ENCODE assay signal across 28 mouse cellular contexts in the genomic region with DNA sequence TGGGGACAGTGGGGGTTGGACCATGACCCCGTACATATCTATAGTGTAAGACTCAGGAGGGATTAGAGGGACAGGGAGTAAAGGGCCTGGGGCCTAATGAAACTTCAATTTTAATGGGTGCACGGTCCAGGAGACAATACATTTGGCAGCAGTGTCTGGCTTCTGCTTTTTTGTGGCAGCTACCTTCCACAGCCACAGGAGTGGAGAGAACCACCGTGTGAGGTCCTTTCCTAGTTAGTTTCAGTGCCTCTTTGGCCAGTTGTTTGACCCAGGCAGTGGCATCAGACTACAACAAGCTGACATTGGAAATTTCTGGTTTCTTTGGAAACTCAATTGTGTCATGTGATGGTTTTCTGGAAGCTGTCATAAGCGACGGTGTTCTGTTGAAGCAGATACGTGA.
"Had no signal": no experiment of that assay in that cellular context is flagged by ENCODE, and none has a peak within 500 bp of the region (broad histone marks: within the 10 kb centered on the region; RNA-seq: fewer than 3 reads in every experiment).

No protein-coding gene starts in this region.

- H3K4me3 ChIP-seq: embryonic facial prominence, embryonic 10.5 days; embryonic facial prominence, embryonic 12.5 days; embryonic facial prominence, embryonic 13.5 days; embryonic facial prominence, embryonic 15.5 days; erythroblast, embryonic 14.5 days; forebrain, embryonic 10.5 days; forebrain, embryonic 12.5 days; forebrain, embryonic 13.5 days; forebrain, embryonic 15.5 days; gastrocnemius, adult 2 months; heart, adult 2 months had no signal

- ATAC-seq: forebrain, embryonic 13.5 days; forebrain, embryonic 14.5 days; forebrain, embryonic 15.5 days; forebrain, embryonic 16.5 days; forebrain, postnatal 0 days had no signal

- H3K27me3 ChIP-seq: embryonic facial prominence, embryonic 12.5 days; embryonic facial prominence, embryonic 13.5 days; embryonic facial prominence, embryonic 15.5 days; forebrain, embryonic 12.5 days; forebrain, embryonic 13.5 days; forebrain, embryonic 15.5 days had no signal

- H3K27ac ChIP-seq: embryonic facial prominence, embryonic 10.5 days; embryonic facial prominence, embryonic 12.5 days; embryonic facial prominence, embryonic 13.5 days; embryonic facial prominence, embryonic 15.5 days; forebrain, embryonic 10.5 days; forebrain, embryonic 12.5 days; forebrain, embryonic 13.5 days; forebrain, embryonic 15.5 days; gastrocnemius, adult 2 months; heart, adult 2 months had no signal

- DNase-seq: cerebellum, adult 8-10 months; cerebellum, adult 9-10 months; cerebellum, adult 9-11 months; cerebellum, postnatal 10 days; cerebellum, postnatal 14 days; cerebellum, postnatal 25 days; cerebellum, postnatal 36 days; embryo, embryonic 11 days; forebrain, postnatal 0 days; gastrocnemius, adult 2 months; gastrocnemius, postnatal 10 days; gastrocnemius, postnatal 14 days; gastrocnemius, postnatal 25 days; gastrocnemius, postnatal 36 days; heart, adult 11 months; heart, adult 18-20 months; heart, adult 2 months had no signal

- H3K4me1 ChIP-seq: embryonic facial prominence, embryonic 10.5 days; embryonic facial prominence, embryonic 12.5 days; embryonic facial prominence, embryonic 13.5 days; embryonic facial prominence, embryonic 15.5 days; forebrain, embryonic 12.5 days; forebrain, embryonic 13.5 days; forebrain, embryonic 15.5 days had no signal
